Mouse (Mus musculus) brown adipose tissue, adult 24 weeks (tissue): ENCODE data around the gene Fgb. TPM values are rescaled to one million over a fixed set of nuclear protein-coding genes. Genes with fewer than 3 reads are reported as not detected.

Experiments used
- polyA plus RNA-seq: library from polyadenylated mRNA; stranded (reverse); fragments of >200 nt; gene quantifications from 2 replicates; pipeline ENCODE4 v1.2.4, GENCODE M21; 2012; ENCODE audit not compliant: missing spikeins, insufficient read depth, insufficient read length

Fgb gene
- polyA plus RNA-seq, 1 experiment = 1.1 TPM

Other genes starting within 250 kb of the Fgb start
- gene Rbm46, start 173.4 kb downstream of the Fgb start, polyA plus RNA-seq = not detected in 2 replicates
- not detected in 2 replicates for gene Lrat, start 145.9 kb downstream of the Fgb start, polyA plus RNA-seq
- 2.4 TPM in 1 of 2 replicates, not detected in the other for gene Fgg, start 42.1 kb downstream of the Fgb start, polyA plus RNA-seq
- 1.8 TPM in 1 of 2 replicates, not detected in the other for gene Fga, start 23.8 kb downstream of the Fgb start, polyA plus RNA-seq
- gene Plrg1, start 5.7 kb upstream of the Fgb start, polyA plus RNA-seq = 20.1 and 21.7 TPM in 2 replicates
- gene Dchs2, start 78.1 kb upstream of the Fgb start, polyA plus RNA-seq = 0.12 TPM in 1 of 2 replicates, not detected in the other